Mouse (Mus musculus): ENCODE data around the gene Cpeb3.
"Not testable (repeated sequence)": the region's sequence is repeated elsewhere in the genome, so short reads cannot be mapped to it uniquely, and the experiment has no call there.

DNA sequence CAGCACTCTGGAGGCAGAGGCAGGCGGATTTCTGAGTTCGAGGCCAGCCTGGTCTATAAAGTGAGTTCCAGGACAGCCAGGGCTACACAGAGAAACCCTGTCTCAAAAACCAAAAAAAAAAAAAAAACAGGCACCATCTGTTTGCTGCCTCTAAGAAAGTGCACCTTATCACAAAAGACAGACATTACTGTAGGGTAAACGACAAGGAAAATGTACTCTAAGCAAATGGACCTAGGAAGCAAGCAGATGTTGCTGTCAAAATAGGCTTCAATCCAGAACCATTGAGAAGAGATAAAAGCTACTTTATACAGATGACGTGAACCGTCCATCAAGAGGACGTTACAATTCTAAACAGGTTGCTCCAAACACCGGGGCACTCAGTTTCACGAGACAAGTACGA lies 24.2 kb upstream of the Cpeb3 start:
- TF ChIP-seq CTCF (IDR thresholded peaks at IDR 0.05; ENCODE audit: low read depth, low read length); POLR2A (IDR thresholded peaks at IDR 0.05; ENCODE audit: borderline replicate concordance, low read depth, low read length): not testable (repeated sequence)

Measured in bone marrow macrophage, adult 2 months (primary cell).